10 mouse cellular contexts compared by ENCODE assay signal in genomic region chr13:107541635-107541955, GRCm38 (mm10).
A peak's percentile ranks its signal among the peaks of the same experiment; 100 is the strongest.
DNase-seq lines count a peak whose midpoint lies in the region; ATAC-seq lines count a peak whose summit lies in the region.
"Had no signal": no experiment of that assay in that cellular context is flagged by ENCODE, and none has a peak within 500 bp of the region (broad histone marks: within the 10 kb centered on the region; RNA-seq: fewer than 3 reads in every experiment).

No protein-coding gene starts in this region.

- DNase-seq in left cerebral cortex, postnatal 10 days (ENCODE audit: extremely low spot score in 1 of 2, low spot score in 2 of 2), result peak; percentile 30 to 36
- DNase-seq in left cerebral cortex, postnatal 36 days (ENCODE audit: low spot score in 2 of 2), result no peak
- peak; percentile 18 for DNase-seq in embryonic facial prominence, embryonic 10.5 days (ENCODE audit: low spot score)
- DNase-seq in neural tube, embryonic 10.5 days (ENCODE audit: extremely low spot score, low spot score), result peak; percentile 34
- DNase-seq in spleen, postnatal 36 days (ENCODE audit: low spot score in 2 of 2), result no peak
- DNase-seq: gastrocnemius, postnatal 25 days; lung, adult 2 months had no signal

- H3K36me3 ChIP-seq in embryonic facial prominence, embryonic 10.5 days (replicated peaks), result no peaks in the 10 kb centered on the region
- H3K36me3 ChIP-seq in hindbrain, embryonic 13.5 days, result no peaks in the 10 kb centered on the region
- no peaks in the 10 kb centered on the region for H3K36me3 ChIP-seq in liver, embryonic 12.5 days

- peak overlapping the region; percentile 31; the same call in 1 of the 2 replicates for H3K9ac ChIP-seq in hindbrain, embryonic 13.5 days
- H3K9ac ChIP-seq in liver, embryonic 12.5 days, result no peak overlapping the region

- H3K9me3 ChIP-seq in embryonic facial prominence, embryonic 10.5 days, result no peaks in the 10 kb centered on the region
- no peaks in the 10 kb centered on the region; the same call in 1 of the 2 replicates for H3K9me3 ChIP-seq in hindbrain, embryonic 13.5 days
- no peaks in the 10 kb centered on the region for H3K9me3 ChIP-seq in liver, embryonic 12.5 days (replicated peaks)

- H3K27ac ChIP-seq in embryonic facial prominence, embryonic 10.5 days (replicated peaks), result peak overlapping the region; percentile 63
- peak overlapping the region; percentile 98 for H3K27ac ChIP-seq in hindbrain, embryonic 13.5 days
- H3K27ac ChIP-seq in liver, embryonic 12.5 days, result no peak overlapping the region

- intact Hi-C loops in left cerebral cortex, postnatal 10 days (cut with DNase I), result no loop called here
- intact Hi-C loops in left cerebral cortex, postnatal 36 days (cut with DNase I), result no loop called here

- peak; percentile 62 for ATAC-seq in hindbrain, embryonic 13.5 days (ENCODE audit: low FRiP score)
- no peak for ATAC-seq in megakaryocyte-erythroid progenitor cell, adult 5-6 weeks (replicated peaks; ENCODE audit: low FRiP score, low TSS enrichment, poor library complexity, severe bottlenecking)
- ATAC-seq in liver, embryonic 12.5 days, result no peak

- WGBS in embryonic facial prominence, embryonic 10.5 days, result 52% methylated on average over 2 of the region's 2 CpGs
- 9% methylated on average over 2 of the region's 2 CpGs for WGBS in hindbrain, embryonic 13.5 days
- WGBS in liver, embryonic 12.5 days (ENCODE audit: insufficient replicate concordance), result 59% methylated on average over 2 of the region's 2 CpGs

- H3K27me3 ChIP-seq in embryonic facial prominence, embryonic 10.5 days (replicated peaks; ENCODE audit: low read depth, poor library complexity, severe bottlenecking), result no peaks in the 10 kb centered on the region
- no peaks in the 10 kb centered on the region for H3K27me3 ChIP-seq in hindbrain, embryonic 13.5 days
- 0 out of 2 replicates have a peak, but pooled peaks cover 4% of the 10 kb centered on the region for H3K27me3 ChIP-seq in liver, embryonic 12.5 days (replicated peaks)

- H3K4me3 ChIP-seq in embryonic facial prominence, embryonic 10.5 days, result no peak overlapping the region
- H3K4me3 ChIP-seq in hindbrain, embryonic 13.5 days, result no peak overlapping the region
- H3K4me3 ChIP-seq in liver, embryonic 12.5 days, result no peak overlapping the region

- peaks cover 31% of the 10 kb centered on the region for H3K4me1 ChIP-seq in embryonic facial prominence, embryonic 10.5 days
- H3K4me1 ChIP-seq in hindbrain, embryonic 13.5 days (replicated peaks), result peaks cover 56% of the 10 kb centered on the region
- H3K4me1 ChIP-seq in liver, embryonic 12.5 days, result no peaks in the 10 kb centered on the region

- peak overlapping the region; percentile 23; the same call in 1 of the 2 replicates for H3K4me2 ChIP-seq in hindbrain, embryonic 13.5 days
- no peak overlapping the region for H3K4me2 ChIP-seq in liver, embryonic 12.5 days

Comparison
In these comparisons a context has a peak if more than half of its experiments do, and no peak if none do; other contexts are left out.
1. DNase-seq: peak in left cerebral cortex, postnatal 10 days (2 of 2), embryonic facial prominence, embryonic 10.5 days (single experiment) and neural tube, embryonic 10.5 days (single experiment); none in left cerebral cortex, postnatal 36 days (0 of 2) and spleen, postnatal 36 days (0 of 2).